Mouse (Mus musculus): ENCODE measurements around the gene Angel1.

GRCm38 (mm10) chr12:86672105-86672504 is 54.2 kb downstream of the Angel1 start:
- TF ChIP-seq POLR2AphosphoS5 (IDR thresholded peaks at IDR 0.05; ENCODE audit: insufficient replicate concordance, low read depth, low read length), result no peak
- no peak for TF ChIP-seq CTCF (IDR thresholded peaks at IDR 0.05; ENCODE audit: low read depth, low read length)
